Mouse (Mus musculus) midbrain, embryonic 13.5 days (tissue): Measurements from ENCODE around the gene Cacna1e. TPM values are rescaled to one million over a fixed set of nuclear protein-coding genes. Genes with fewer than 3 reads are reported as not detected.

Source experiments
- ATAC-seq: fragments of 200-750 bp; cut with Nextera tagmentation; 2 replicates; pipeline ENCODE4 v1.8.0; 2017; ENCODE audit warnings: mild to moderate bottlenecking, moderate TSS enrichment, moderate library complexity
- H3K27ac ChIP-seq: fragments of 300-500 bp; sonication (generic); 2 replicates; pipeline ENCODE4 v1.5.1; 2015; ENCODE audit warnings: inconsistent platforms, mild to moderate bottlenecking, moderate library complexity
- H3K27me3 ChIP-seq: fragments of 300-500 bp; sonication (generic); 2 replicates; pipeline ENCODE4 v1.6.1; 2015; ENCODE audit warnings: mild to moderate bottlenecking, inconsistent platforms
- H3K36me3 ChIP-seq: fragments of 300-500 bp; sonication (generic); 2 replicates; pipeline ENCODE4 v1.6.1; 2015; ENCODE audit warnings: mild to moderate bottlenecking, inconsistent platforms
- H3K4me1 ChIP-seq: fragments of 300-500 bp; sonication (generic); replicated peaks from 2 replicates; pipeline ENCODE4 v1.6.1; 2015; ENCODE audit warnings: inconsistent platforms
- H3K4me2 ChIP-seq: fragments of 300-500 bp; sonication (generic); replicated peaks from 2 replicates; pipeline ENCODE4 v1.6.1; 2015; ENCODE audit warnings: moderate library complexity, mild to moderate bottlenecking, inconsistent platforms
- H3K4me3 ChIP-seq: fragments of 300-500 bp; sonication (generic); replicated peaks from 2 replicates; pipeline ENCODE4 v1.5.1; 2015; ENCODE audit warnings: mild to moderate bottlenecking, inconsistent platforms
- H3K9ac ChIP-seq: fragments of 300-500 bp; sonication (generic); replicated peaks from 2 replicates; pipeline ENCODE4 v1.6.1; 2015; ENCODE audit warnings: mild to moderate bottlenecking, inconsistent platforms
- H3K9me3 ChIP-seq: fragments of 300-500 bp; sonication (generic); 2 replicates; pipeline ENCODE4 v1.6.1; 2016; ENCODE audit warnings: mild to moderate bottlenecking, inconsistent platforms
- WGBS: fragments of 180-500 bp; shearing (Covaris S2); methylation state at CpG from one replicate; pipeline ENCODE4 v1.1.7; 2015; 5-methylcytosine and 5-hydroxymethylcytosine counted together
- polyA plus RNA-seq: library from polyadenylated mRNA; unstranded; fragments of >200 nt; fragmentation: Nextera tagmentation; extraction: Ambion mirVana; gene quantifications from 2 replicates; pipeline ENCODE4 v1.2.1, GENCODE M21; 2015

Cacna1e gene
- polyA plus RNA-seq, 1 experiment from 2014 or later, result 8.0 TPM

- Histone ChIP-seq H3K9me3 (no peaks in the 10 kb centered on the region), H3K4me1 (no peaks in the 10 kb centered on the region), H3K4me3 (no peak overlapping the region), H3K9ac (no peak overlapping the region), H3K27ac (no peak overlapping the region), H3K4me2 (no peak overlapping the region), H3K36me3 (no peaks in the 10 kb centered on the region), H3K27me3 (no peaks in the 10 kb centered on the region)
- ATAC-seq, result no peak
- WGBS, result 89% methylated on average over 2 of the region's 2 CpGs
These were observed 425.7 kb downstream of the Cacna1e start for GRCm38 (mm10) chr1:154458601-154459000.

GRCm38 (mm10) chr1:154450799-154451198 lies 433.5 kb downstream of the Cacna1e start:
- WGBS, result 88% methylated on average over 3 of the region's 3 CpGs
- no peak for ATAC-seq

GRCm38 (mm10) chr1:154446456-154446855 lies 437.8 kb downstream of the Cacna1e start:
- Histone ChIP-seq H3K4me3 (no peak overlapping the region), H3K9ac (no peak overlapping the region), H3K4me2 (no peak overlapping the region), H3K9me3 (no peaks in the 10 kb centered on the region), H3K27me3 (no peaks in the 10 kb centered on the region), H3K4me1 (no peaks in the 10 kb centered on the region), H3K36me3 (no peaks in the 10 kb centered on the region; the same call in 1 of the 2 replicates), H3K27ac (no peak overlapping the region)
- ATAC-seq, result no peak
- 63% methylated on average over 3 of the region's 3 CpGs for WGBS

More at GRCm38 (mm10) chr1:154450799-154451198, 433.5 kb downstream of the Cacna1e start:
- no peak overlapping the region for H3K27ac ChIP-seq
- no peaks in the 10 kb centered on the region for H3K36me3 ChIP-seq
- H3K4me1 ChIP-seq, result no peaks in the 10 kb centered on the region
- no peak overlapping the region for H3K4me3 ChIP-seq
- H3K9me3 ChIP-seq, result no peaks in the 10 kb centered on the region
- H3K9ac ChIP-seq, result no peak overlapping the region
- H3K27me3 ChIP-seq, result no peaks in the 10 kb centered on the region
- H3K4me2 ChIP-seq, result no peak overlapping the region

GRCm38 (mm10) chr1:154433520-154433919 lies 450.8 kb downstream of the Cacna1e start:
- Histone ChIP-seq H3K9me3 (no peaks in the 10 kb centered on the region; the same call in 1 of the 2 replicates), H3K4me2 (no peak overlapping the region), H3K4me1 (no peaks in the 10 kb centered on the region), H3K27ac (no peak overlapping the region), H3K27me3 (no peaks in the 10 kb centered on the region), H3K9ac (no peak overlapping the region), H3K36me3 (peaks cover 22% of the 10 kb centered on the region), H3K4me3 (no peak overlapping the region)
- WGBS, result 100% methylated on average over 1 of the region's 1 CpGs
- no peak for ATAC-seq

- H3K4me3 ChIP-seq, result no peak overlapping the region
- no peak overlapping the region for H3K4me2 ChIP-seq
- H3K9me3 ChIP-seq, result no peaks in the 10 kb centered on the region; the same call in 1 of the 2 replicates
- H3K27ac ChIP-seq, result no peak overlapping the region
- peaks cover 22% of the 10 kb centered on the region for H3K36me3 ChIP-seq
- H3K9ac ChIP-seq, result no peak overlapping the region
- H3K27me3 ChIP-seq, result no peaks in the 10 kb centered on the region
- 83% methylated on average over 1 of the region's 1 CpGs for WGBS
- no peaks in the 10 kb centered on the region for H3K4me1 ChIP-seq
- no peak for ATAC-seq
These were observed 451.2 kb downstream of the Cacna1e start for GRCm38 (mm10) chr1:154433112-154433511.

GRCm38 (mm10) chr1:154428276-154428675 lies 456.0 kb downstream of the Cacna1e start:
- H3K9me3 ChIP-seq, result no peaks in the 10 kb centered on the region
- H3K27ac ChIP-seq, result no peak overlapping the region
- H3K4me1 ChIP-seq, result no peaks in the 10 kb centered on the region
- 85% methylated on average over 7 of the region's 7 CpGs for WGBS
- H3K4me2 ChIP-seq, result no peak overlapping the region
- H3K36me3 ChIP-seq, result peaks cover 11% of the 10 kb centered on the region
- no peak for ATAC-seq
- no peak overlapping the region for H3K4me3 ChIP-seq
- H3K9ac ChIP-seq, result no peak overlapping the region
- no peaks in the 10 kb centered on the region for H3K27me3 ChIP-seq

GRCm38 (mm10) chr1:154418278-154418677 lies 466.0 kb downstream of the Cacna1e start:
- no peak for ATAC-seq

GRCm38 (mm10) chr1:154416384-154417155 lies 467.7 kb downstream of the Cacna1e start:
- Histone ChIP-seq H3K4me2 (no peak overlapping the region), H3K4me1 (no peaks in the 10 kb centered on the region), H3K9ac (no peak overlapping the region), H3K36me3 (no peaks in the 10 kb centered on the region), H3K27ac (no peak overlapping the region), H3K27me3 (no peaks in the 10 kb centered on the region), H3K9me3 (no peaks in the 10 kb centered on the region), H3K4me3 (no peak overlapping the region)
- 69% methylated on average over 20 of the region's 20 CpGs for WGBS
- no peak for ATAC-seq

More at GRCm38 (mm10) chr1:154418278-154418677, 466.0 kb downstream of the Cacna1e start:
- Histone ChIP-seq H3K9ac (no peak overlapping the region), H3K4me2 (no peak overlapping the region), H3K27me3 (no peaks in the 10 kb centered on the region), H3K4me1 (no peaks in the 10 kb centered on the region), H3K4me3 (no peak overlapping the region), H3K27ac (no peak overlapping the region), H3K9me3 (no peaks in the 10 kb centered on the region), H3K36me3 (no peaks in the 10 kb centered on the region)
- 77% methylated on average over 5 of the region's 5 CpGs for WGBS

- Histone ChIP-seq H3K4me3 (no peak overlapping the region), H3K9ac (no peak overlapping the region), H3K27ac (no peak overlapping the region), H3K4me1 (no peaks in the 10 kb centered on the region), H3K27me3 (no peaks in the 10 kb centered on the region), H3K36me3 (no peaks in the 10 kb centered on the region), H3K9me3 (no peaks in the 10 kb centered on the region), H3K4me2 (no peak overlapping the region)
- no peak for ATAC-seq
- 89% methylated on average over 10 of the region's 10 CpGs for WGBS
These were observed 468.5 kb downstream of the Cacna1e start for GRCm38 (mm10) chr1:154415826-154416225.

GRCm38 (mm10) chr1:154413138-154413537 lies 471.2 kb downstream of the Cacna1e start:
- no peaks in the 10 kb centered on the region for H3K27me3 ChIP-seq
- H3K9me3 ChIP-seq, result no peaks in the 10 kb centered on the region
- no peak overlapping the region for H3K27ac ChIP-seq
- H3K4me1 ChIP-seq, result no peaks in the 10 kb centered on the region
- no peaks in the 10 kb centered on the region for H3K36me3 ChIP-seq
- no peak for ATAC-seq
- no peak overlapping the region for H3K4me2 ChIP-seq
- 70% methylated on average over 3 of the region's 3 CpGs for WGBS
- no peak overlapping the region for H3K4me3 ChIP-seq
- no peak overlapping the region for H3K9ac ChIP-seq

GRCm38 (mm10) chr1:154409051-154409450 lies 475.2 kb downstream of the Cacna1e start:
- H3K9ac ChIP-seq, result no peak overlapping the region
- WGBS, result 76% methylated on average over 2 of the region's 2 CpGs
- H3K36me3 ChIP-seq, result no peaks in the 10 kb centered on the region
- H3K27me3 ChIP-seq, result no peaks in the 10 kb centered on the region
- no peak for ATAC-seq
- H3K4me1 ChIP-seq, result no peaks in the 10 kb centered on the region
- H3K27ac ChIP-seq, result no peak overlapping the region
- no peaks in the 10 kb centered on the region for H3K9me3 ChIP-seq
- no peak overlapping the region for H3K4me2 ChIP-seq
- no peak overlapping the region for H3K4me3 ChIP-seq

- H3K4me3 ChIP-seq, result no peak overlapping the region
- ATAC-seq, result no peak
- WGBS, result 90% methylated on average over 6 of the region's 6 CpGs
- no peak overlapping the region for H3K9ac ChIP-seq
- H3K4me1 ChIP-seq, result no peaks in the 10 kb centered on the region
- no peaks in the 10 kb centered on the region for H3K36me3 ChIP-seq
- H3K27ac ChIP-seq, result no peak overlapping the region
- H3K9me3 ChIP-seq, result no peaks in the 10 kb centered on the region
- H3K27me3 ChIP-seq, result no peaks in the 10 kb centered on the region
- no peak overlapping the region for H3K4me2 ChIP-seq
These were observed 492.3 kb downstream of the Cacna1e start for GRCm38 (mm10) chr1:154391979-154392378.
